Mouse (Mus musculus): ENCODE measurements at regions not wholly inside any gene's neighbourhood (a gene's known extent, or its start where the extent isn't known, plus 50 kb on each side); places are given as distances from the start of the nearest gene placed in this dataset.

DNA sequence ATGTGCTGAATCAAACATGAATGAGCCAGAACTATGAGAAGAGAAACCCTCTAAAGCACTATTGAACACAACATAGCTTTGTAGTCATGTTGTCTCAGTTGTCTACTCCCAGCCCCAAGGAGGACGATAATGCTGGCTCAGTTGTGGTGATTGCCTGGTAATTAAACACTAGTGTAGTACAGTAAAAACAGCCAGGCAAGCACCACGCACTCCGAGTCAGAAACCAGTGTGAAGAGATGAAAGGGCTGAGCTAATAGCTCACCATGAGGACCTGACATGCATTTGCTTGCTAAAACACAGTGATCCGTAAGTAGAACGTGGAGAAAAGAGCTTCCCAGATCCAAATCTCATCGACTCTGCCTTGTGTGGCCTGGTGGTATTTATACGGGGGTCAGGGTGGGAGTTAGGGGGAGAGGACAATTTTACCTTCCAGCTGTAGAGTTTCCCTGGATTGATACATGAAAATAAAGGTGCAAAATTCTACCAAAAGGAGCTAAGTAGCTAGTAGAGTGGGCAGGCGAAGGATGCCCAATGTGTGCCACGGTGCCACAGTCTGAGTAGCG is 80.0 kb upstream of the Otx2 start:
- Histone ChIP-seq H3K36me3 (ENCODE audit: control insufficient read depth, insufficient read depth, low read length) (no peaks in the 10 kb centered on the region), H3K9me3 (ENCODE audit: control insufficient read depth, low read length) (0 out of 2 replicates have a peak, but pooled peaks cover 4% of the 10 kb centered on the region), H3K4me3 (ENCODE audit: low read depth, low read length) (no peak overlapping the region), H3K27me3 (ENCODE audit: control insufficient read depth, insufficient read depth, low read length) (no peaks in the 10 kb centered on the region), H3K4me2 (peak overlapping the region; percentile 32), H3K27ac (ENCODE audit: low read depth, low read length) (peak overlapping the region; percentile 92), H3K4me1 (ENCODE audit: control insufficient read depth, insufficient read depth, low read length) (peaks cover 46% of the 10 kb centered on the region), H3K9ac (ENCODE audit: low read length) (peak overlapping the region; percentile 51)
- 7% methylated on average over 10 of the region's 10 CpGs for WGBS
- ATAC-seq (ENCODE audit: low FRiP score) (peak; percentile 18; the same call in 1 of the 2 replicates), DNase-seq (ENCODE audit: low spot score, missing footprints) (peak; percentile 93)

DNA sequence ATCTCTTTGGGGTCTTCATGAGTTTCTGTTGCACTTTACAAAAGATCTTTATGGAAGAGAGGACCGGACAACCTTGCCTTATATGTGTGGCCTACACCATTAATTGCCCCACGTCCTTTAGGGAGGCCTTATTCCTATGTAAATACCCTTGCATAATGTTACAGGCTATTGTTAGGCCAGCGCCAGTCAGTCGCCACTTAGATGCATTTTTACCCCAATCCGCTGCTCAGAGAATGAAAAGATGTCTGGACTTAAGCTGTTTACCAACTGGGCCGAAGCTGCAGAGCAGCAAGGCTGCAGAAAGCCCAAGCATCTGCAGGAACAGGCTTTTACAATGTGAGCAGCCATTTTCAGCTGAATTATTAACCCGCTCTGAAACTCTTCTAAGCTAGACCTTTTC is 79.5 kb upstream of the Otx2 start:
- 0 out of 2 replicates have a peak, but pooled peaks cover 4% of the 10 kb centered on the region for H3K9me3 ChIP-seq (ENCODE audit: control insufficient read depth, low read length)
- peak overlapping the region; percentile 92 for H3K27ac ChIP-seq (ENCODE audit: low read depth, low read length)
- WGBS: 8% methylated on average over 7 of the region's 7 CpGs
- peak overlapping the region; percentile 51 for H3K9ac ChIP-seq (ENCODE audit: low read length)
- H3K4me1 ChIP-seq (ENCODE audit: control insufficient read depth, insufficient read depth, low read length): peaks cover 46% of the 10 kb centered on the region
- peak overlapping the region; percentile 32 for H3K4me2 ChIP-seq
- no peak overlapping the region for H3K4me3 ChIP-seq (ENCODE audit: low read depth, low read length)
- no peaks in the 10 kb centered on the region for H3K27me3 ChIP-seq (ENCODE audit: control insufficient read depth, insufficient read depth, low read length)
- H3K36me3 ChIP-seq (ENCODE audit: control insufficient read depth, insufficient read depth, low read length): no peaks in the 10 kb centered on the region
- ATAC-seq (ENCODE audit: low FRiP score) (peak; percentile 75), DNase-seq (ENCODE audit: low spot score, missing footprints) (peak; percentile 95)

DNA sequence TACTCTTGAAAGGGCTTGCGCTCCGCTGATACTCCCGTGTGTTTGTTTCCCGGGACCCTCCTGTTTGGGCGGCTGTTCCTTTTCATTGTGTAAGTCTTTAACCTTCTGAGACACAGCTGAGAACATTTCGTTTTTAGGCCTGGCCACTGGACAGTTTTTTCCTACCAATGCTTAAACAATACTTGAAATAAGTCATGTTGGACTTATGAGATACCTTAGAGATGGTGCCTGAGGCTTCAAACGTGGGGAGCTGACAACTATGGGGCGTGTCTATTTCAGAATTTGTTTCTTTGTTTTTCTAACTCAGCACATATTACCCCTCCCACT is 78.9 kb upstream of the Otx2 start:
- Histone ChIP-seq H3K27me3 (ENCODE audit: control insufficient read depth, insufficient read depth, low read length) (no peaks in the 10 kb centered on the region), H3K9ac (ENCODE audit: low read length) (peak overlapping the region; percentile 54), H3K4me1 (ENCODE audit: control insufficient read depth, insufficient read depth, low read length) (peaks cover 46% of the 10 kb centered on the region), H3K9me3 (ENCODE audit: control insufficient read depth, low read length) (0 out of 2 replicates have a peak, but pooled peaks cover 4% of the 10 kb centered on the region), H3K4me2 (peak overlapping the region; percentile 47), H3K27ac (ENCODE audit: low read depth, low read length) (peak overlapping the region; percentile 92), H3K4me3 (ENCODE audit: low read depth, low read length) (no peak overlapping the region), H3K36me3 (ENCODE audit: control insufficient read depth, insufficient read depth, low read length) (no peaks in the 10 kb centered on the region)
- WGBS: 6% methylated on average over 8 of the region's 8 CpGs
- peak; percentile 33 for ATAC-seq (ENCODE audit: low FRiP score)
- peak; percentile 95 for DNase-seq (ENCODE audit: low spot score, missing footprints)

- peak; percentile 58 for ATAC-seq (ENCODE audit: low FRiP score)
These were observed 78.3 kb upstream of the Otx2 start for GRCm38 (mm10) chr14:48751751-48752578.

DNA sequence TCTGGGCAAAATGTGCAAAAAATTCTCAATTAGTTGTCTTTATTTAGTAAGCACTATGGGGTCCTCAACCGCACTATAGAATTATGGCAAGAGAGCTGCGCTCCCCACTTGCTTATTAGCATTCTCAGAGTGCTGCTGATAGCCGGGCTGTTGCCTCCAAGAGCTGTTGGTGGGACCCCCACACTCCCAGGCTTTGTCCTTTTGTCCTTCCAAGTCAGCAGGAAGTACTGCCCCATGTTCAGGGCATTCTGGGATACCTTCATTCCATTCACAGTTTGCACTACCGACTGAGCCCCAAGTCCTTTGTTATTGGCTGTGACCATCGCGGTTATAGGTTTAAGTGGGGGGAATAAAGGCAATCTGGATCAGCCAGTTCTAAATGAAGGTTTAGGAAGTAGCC is 77.4 kb upstream of the Otx2 start:
- H3K4me2 ChIP-seq: peak overlapping the region; percentile 19; the same call in 1 of the 2 replicates
- no peaks in the 10 kb centered on the region for H3K36me3 ChIP-seq (ENCODE audit: control insufficient read depth, insufficient read depth, low read length)
- H3K27me3 ChIP-seq (ENCODE audit: control insufficient read depth, insufficient read depth, low read length): no peaks in the 10 kb centered on the region
- 6% methylated on average over 6 of the region's 6 CpGs for WGBS
- peak overlapping the region; percentile 92 for H3K27ac ChIP-seq (ENCODE audit: low read depth, low read length)
- DNase-seq (ENCODE audit: low spot score, missing footprints) (peak; percentile 93), ATAC-seq (ENCODE audit: low FRiP score) (peak; percentile 55)
- no peak overlapping the region for H3K4me3 ChIP-seq (ENCODE audit: low read depth, low read length)
- H3K9ac ChIP-seq (ENCODE audit: low read length): peak overlapping the region; percentile 54; the same call in 1 of the 2 replicates
- peaks cover 4% of the 10 kb centered on the region; the same call in 1 of the 2 replicates for H3K9me3 ChIP-seq (ENCODE audit: control insufficient read depth, low read length)
- H3K4me1 ChIP-seq (ENCODE audit: control insufficient read depth, insufficient read depth, low read length): peaks cover 46% of the 10 kb centered on the region

More at GRCm38 (mm10) chr14:48751751-48752578, 78.3 kb upstream of the Otx2 start:
- H3K4me1 ChIP-seq (ENCODE audit: control insufficient read depth, insufficient read depth, low read length): peaks cover 46% of the 10 kb centered on the region
- H3K9ac ChIP-seq (ENCODE audit: low read length): peak overlapping the region; percentile 54
- no peaks in the 10 kb centered on the region for H3K27me3 ChIP-seq (ENCODE audit: control insufficient read depth, insufficient read depth, low read length)
- H3K4me3 ChIP-seq (ENCODE audit: low read depth, low read length): no peak overlapping the region
- H3K36me3 ChIP-seq (ENCODE audit: control insufficient read depth, insufficient read depth, low read length): no peaks in the 10 kb centered on the region
- WGBS: 5% methylated on average over 18 of the region's 18 CpGs
- H3K27ac ChIP-seq (ENCODE audit: low read depth, low read length): peak overlapping the region; percentile 92
- peaks cover 4% of the 10 kb centered on the region; the same call in 1 of the 2 replicates for H3K9me3 ChIP-seq (ENCODE audit: control insufficient read depth, low read length)
- H3K4me2 ChIP-seq: peak overlapping the region; percentile 47
- peak; percentile 92 for DNase-seq (ENCODE audit: low spot score, missing footprints)

GRCm38 (mm10) chr14:48748976-48749375 is 75.4 kb upstream of the Otx2 start:
- H3K4me2 ChIP-seq: no peak overlapping the region
- peak; percentile 79 for DNase-seq (ENCODE audit: low spot score, missing footprints)
- WGBS: 92% methylated on average over 12 of the region's 12 CpGs
- H3K36me3 ChIP-seq (ENCODE audit: control insufficient read depth, insufficient read depth, low read length): no peaks in the 10 kb centered on the region
- ATAC-seq (ENCODE audit: low FRiP score): no peak
- H3K4me1 ChIP-seq (ENCODE audit: control insufficient read depth, insufficient read depth, low read length): peaks cover 38% of the 10 kb centered on the region
- H3K4me3 ChIP-seq (ENCODE audit: low read depth, low read length): no peak overlapping the region
- peaks cover 4% of the 10 kb centered on the region; the same call in 1 of the 2 replicates for H3K9me3 ChIP-seq (ENCODE audit: control insufficient read depth, low read length)
- H3K27me3 ChIP-seq (ENCODE audit: control insufficient read depth, insufficient read depth, low read length): no peaks in the 10 kb centered on the region
- no peak overlapping the region for H3K27ac ChIP-seq (ENCODE audit: low read depth, low read length)
- H3K9ac ChIP-seq (ENCODE audit: low read length): no peak overlapping the region

GRCm38 (mm10) chr14:48747936-48748335 is 74.3 kb upstream of the Otx2 start:
- DNase-seq (ENCODE audit: low spot score, missing footprints) (peak; percentile 53), ATAC-seq (ENCODE audit: low FRiP score) (no peak)
- Histone ChIP-seq H3K4me2 (no peak overlapping the region), H3K36me3 (ENCODE audit: control insufficient read depth, insufficient read depth, low read length) (no peaks in the 10 kb centered on the region), H3K27me3 (ENCODE audit: control insufficient read depth, insufficient read depth, low read length) (no peaks in the 10 kb centered on the region), H3K9ac (ENCODE audit: low read length) (no peak overlapping the region), H3K9me3 (ENCODE audit: control insufficient read depth, low read length) (peaks cover 4% of the 10 kb centered on the region; the same call in 1 of the 2 replicates), H3K4me1 (ENCODE audit: control insufficient read depth, insufficient read depth, low read length) (peaks cover 28% of the 10 kb centered on the region), H3K27ac (ENCODE audit: low read depth, low read length) (no peak overlapping the region), H3K4me3 (ENCODE audit: low read depth, low read length) (no peak overlapping the region)
- 100% methylated on average over 1 of the region's 1 CpGs for WGBS

- Histone ChIP-seq H3K4me3 (ENCODE audit: low read depth, low read length) (no peak overlapping the region), H3K4me1 (ENCODE audit: control insufficient read depth, insufficient read depth, low read length) (peaks cover 45% of the 10 kb centered on the region), H3K36me3 (ENCODE audit: control insufficient read depth, insufficient read depth, low read length) (no peaks in the 10 kb centered on the region), H3K9me3 (ENCODE audit: control insufficient read depth, low read length) (no peaks in the 10 kb centered on the region), H3K9ac (ENCODE audit: low read length) (peak overlapping the region; percentile 38), H3K27me3 (ENCODE audit: control insufficient read depth, insufficient read depth, low read length) (no peaks in the 10 kb centered on the region), H3K27ac (ENCODE audit: low read depth, low read length) (peak overlapping the region; percentile 71), H3K4me2 (peak overlapping the region; percentile 24)
- 12% methylated on average over 7 of the region's 7 CpGs for WGBS
- DNase-seq (ENCODE audit: low spot score, missing footprints) (peak; percentile 96), ATAC-seq (ENCODE audit: low FRiP score) (peak; percentile 58)
These were observed 67.5 kb upstream of the Otx2 start for GRCm38 (mm10) chr14:48740942-48741602.

All from midbrain, embryonic 11.5 days (tissue).